Mouse (Mus musculus): ENCODE results near the gene Coro1a.
"Not testable (repeated sequence)": the region's sequence is repeated elsewhere in the genome, so short reads cannot be mapped to it uniquely, and the experiment has no call there.

Gene Coro1a

GRCm38 (mm10) chr7:126704121-126704980 is 3.2 kb downstream of the Coro1a start:
- DNase-seq, result peak; percentile 81

GRCm38 (mm10) chr7:126703757-126704077 is 3.9 kb downstream of the Coro1a start:
- DNase-seq, result no peak

- no peak for DNase-seq
Observed at GRCm38 (mm10) chr7:126702861-126703756, 4.5 kb downstream of the Coro1a start.

GRCm38 (mm10) chr7:126702358-126702757 is 5.2 kb downstream of the Coro1a start:
- DNase-seq, result peak; percentile 28

GRCm38 (mm10) chr7:126701559-126702357 is 5.8 kb downstream of the Coro1a start:
- DNase-seq, result no peak

GRCm38 (mm10) chr7:126701070-126701469 is 6.5 kb downstream of the Coro1a start:
- DNase-seq, result peak; percentile 89

GRCm38 (mm10) chr7:126700063-126701015 is 7.2 kb downstream of the Coro1a start:
- no peak for DNase-seq

GRCm38 (mm10) chr7:126697838-126698237 is 9.7 kb downstream of the Coro1a start:
- no peak for DNase-seq

- no peak for DNase-seq
Observed at GRCm38 (mm10) chr7:126696886-126697285, 10.7 kb downstream of the Coro1a start.

- no peak for DNase-seq
Observed at GRCm38 (mm10) chr7:126696303-126696702, 11.3 kb downstream of the Coro1a start.

GRCm38 (mm10) chr7:126695631-126696207 is 11.9 kb downstream of the Coro1a start, which contains the start of gene Slx1b:
TSS of gene Slx1b (minus strand) at chr7:126695784.
- DNase-seq, result peak; percentile 95

GRCm38 (mm10) chr7:126695210-126695611 is 12.4 kb downstream of the Coro1a start, which contains the start of gene Bola2:
TSS of gene Bola2 (plus strand) at chr7:126695401.
- DNase-seq, result peak; percentile 84

GRCm38 (mm10) chr7:126694441-126695051 is 13.0 kb downstream of the Coro1a start:
- no peak for DNase-seq

- no peak for DNase-seq
Observed at GRCm38 (mm10) chr7:126693781-126694180, 13.8 kb downstream of the Coro1a start.

- peak; percentile 82 for DNase-seq
Observed at GRCm38 (mm10) chr7:126693256-126693655, 14.3 kb downstream of the Coro1a start.

GRCm38 (mm10) chr7:126692426-126692825 is 15.2 kb downstream of the Coro1a start:
- DNase-seq, result no peak

GRCm38 (mm10) chr7:126691676-126692075 is 15.9 kb downstream of the Coro1a start:
- DNase-seq, result no peak

GRCm38 (mm10) chr7:126690737-126691136 is 16.9 kb downstream of the Coro1a start:
- DNase-seq, result no peak

GRCm38 (mm10) chr7:126689021-126689420 is 18.6 kb downstream of the Coro1a start:
- no peak for DNase-seq

- not testable (repeated sequence) for DNase-seq
Observed at GRCm38 (mm10) chr7:126688156-126688555, 19.4 kb downstream of the Coro1a start.

GRCm38 (mm10) chr7:126681221-126681620 is 26.4 kb downstream of the Coro1a start:
- DNase-seq, result no peak

All from liver (tissue).